Mouse (Mus musculus): ENCODE measurements at regions not wholly inside any gene's neighbourhood (a gene's known extent, or its start where the extent isn't known, plus 50 kb on each side); places are given as distances from the start of the nearest gene placed in this dataset.
A peak's percentile ranks its signal among the peaks of the same experiment; 100 is the strongest.

DNA sequence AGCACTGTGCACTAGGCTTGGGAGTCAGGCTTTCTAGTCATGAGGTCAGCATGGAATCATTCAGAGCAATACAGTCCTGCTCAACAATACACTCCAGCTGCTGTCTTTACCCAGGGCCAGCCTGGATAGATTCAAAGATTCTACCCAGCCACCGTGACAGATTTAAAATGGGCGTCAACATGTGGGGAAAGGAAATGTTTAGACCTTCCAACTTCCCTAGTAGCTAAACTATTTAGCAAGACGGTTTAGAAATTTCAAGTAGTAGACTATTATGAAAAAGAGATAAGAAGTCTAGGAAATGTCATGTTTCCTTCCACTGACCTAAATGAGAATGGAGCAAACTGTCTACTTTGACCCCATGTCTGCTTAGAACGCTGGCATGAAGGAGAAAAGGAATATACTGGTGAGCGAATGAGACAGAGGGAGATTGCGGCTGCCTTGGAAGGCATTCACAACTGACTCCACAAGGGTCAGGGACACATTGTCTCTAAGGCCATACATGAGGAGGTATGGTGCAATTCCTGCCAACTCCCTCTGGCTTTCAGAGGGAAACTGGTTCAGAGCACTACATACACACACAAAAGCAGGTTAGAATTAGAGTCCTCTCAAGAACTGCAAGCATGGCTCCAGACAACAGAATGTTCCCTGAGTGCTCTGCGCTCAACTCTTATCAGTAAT is 364.6 kb upstream of the Acvr2a start:
- no peak for DNase-seq
- intact Hi-C loops (cut with DNase I): no loop called here

GRCm38 (mm10) chr2:48456072-48457040 is 357.6 kb upstream of the Acvr2a start:
- no peak for DNase-seq
- intact Hi-C loops (cut with DNase I): no loop called here

GRCm38 (mm10) chr2:48457117-48457516 is 356.8 kb upstream of the Acvr2a start:
- DNase-seq: no peak
- intact Hi-C loops (cut with DNase I): no loop called here

GRCm38 (mm10) chr2:48465483-48465882 is 348.4 kb upstream of the Acvr2a start:
- intact Hi-C loops (cut with DNase I): no loop called here
- DNase-seq: no peak

DNA sequence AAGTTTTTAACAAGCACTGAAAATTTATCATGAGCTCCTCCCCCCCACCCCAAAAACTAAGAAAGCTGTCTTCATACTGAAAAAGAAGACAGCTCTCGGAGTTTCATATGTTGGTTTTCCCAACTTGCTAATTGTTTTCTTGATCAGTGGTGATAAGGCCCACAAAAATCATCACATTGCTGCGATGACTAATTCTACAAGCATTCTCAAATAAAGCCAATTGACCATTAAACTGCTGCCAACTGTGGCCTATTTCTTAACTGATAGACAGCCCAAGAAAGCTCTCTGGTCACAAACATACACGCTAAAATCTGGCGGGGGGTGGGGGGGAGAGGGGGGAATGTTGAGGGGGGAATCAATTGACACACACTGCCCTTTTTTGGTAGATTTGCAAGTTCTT is 345.0 kb upstream of the Acvr2a start:
- intact Hi-C loops (cut with DNase I): no loop called here
- no peak for DNase-seq

GRCm38 (mm10) chr2:48469357-48469756 is 344.6 kb upstream of the Acvr2a start:
- DNase-seq: no peak

GRCm38 (mm10) chr2:48473102-48473501 is 340.8 kb upstream of the Acvr2a start:
- no peak for DNase-seq
- intact Hi-C loops (cut with DNase I): loop anchor here (10.0 kb wide), 2 partner anchors 342 to 412 kb away; partner anchors contain the start of gene Acvr2a

More at GRCm38 (mm10) chr2:48469357-48469756, 344.6 kb upstream of the Acvr2a start:
- intact Hi-C loops (cut with DNase I): no loop called here

- intact Hi-C loops (cut with DNase I): loop anchor here (10.0 kb wide), 2 partner anchors 340 to 410 kb away; partner anchors contain the start of gene Acvr2a
- DNase-seq: no peak
Observed at GRCm38 (mm10) chr2:48474642-48475041, 339.3 kb upstream of the Acvr2a start.

GRCm38 (mm10) chr2:48476777-48477176 is 337.1 kb upstream of the Acvr2a start:
- intact Hi-C loops (cut with DNase I): loop anchor here (10.0 kb wide), 2 partner anchors 338 to 408 kb away; partner anchors contain the start of gene Acvr2a
- DNase-seq: no peak

DNA sequence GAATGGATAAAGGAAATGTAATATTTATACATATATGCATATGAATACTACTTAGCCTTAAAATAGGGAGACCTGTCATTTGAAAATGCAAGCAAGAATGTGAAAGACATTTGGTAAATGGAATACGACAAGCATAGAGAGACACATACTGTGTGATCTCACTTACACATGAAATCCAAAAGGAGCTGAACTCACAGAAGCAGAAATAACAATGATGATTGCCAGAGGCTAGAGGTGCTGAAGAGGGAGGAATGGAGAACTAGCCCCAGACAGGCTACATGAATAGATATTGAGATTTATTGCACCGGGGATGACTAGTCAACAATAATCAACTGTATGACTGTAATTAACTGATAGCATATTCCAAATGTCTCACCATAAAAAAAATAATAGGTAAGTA is 336.6 kb upstream of the Acvr2a start:
- intact Hi-C loops (cut with DNase I): loop anchor here (10.0 kb wide), 2 partner anchors 337 to 407 kb away; partner anchors contain the start of gene Acvr2a
- no peak for DNase-seq

- peak in 1 of 2 experiments; percentile 19 for DNase-seq
- intact Hi-C loops (cut with DNase I): loop anchor here (10.0 kb wide), 2 partner anchors 335 to 405 kb away; partner anchors contain the start of gene Acvr2a
Observed at GRCm38 (mm10) chr2:48479601-48480000, 334.3 kb upstream of the Acvr2a start.

DNA sequence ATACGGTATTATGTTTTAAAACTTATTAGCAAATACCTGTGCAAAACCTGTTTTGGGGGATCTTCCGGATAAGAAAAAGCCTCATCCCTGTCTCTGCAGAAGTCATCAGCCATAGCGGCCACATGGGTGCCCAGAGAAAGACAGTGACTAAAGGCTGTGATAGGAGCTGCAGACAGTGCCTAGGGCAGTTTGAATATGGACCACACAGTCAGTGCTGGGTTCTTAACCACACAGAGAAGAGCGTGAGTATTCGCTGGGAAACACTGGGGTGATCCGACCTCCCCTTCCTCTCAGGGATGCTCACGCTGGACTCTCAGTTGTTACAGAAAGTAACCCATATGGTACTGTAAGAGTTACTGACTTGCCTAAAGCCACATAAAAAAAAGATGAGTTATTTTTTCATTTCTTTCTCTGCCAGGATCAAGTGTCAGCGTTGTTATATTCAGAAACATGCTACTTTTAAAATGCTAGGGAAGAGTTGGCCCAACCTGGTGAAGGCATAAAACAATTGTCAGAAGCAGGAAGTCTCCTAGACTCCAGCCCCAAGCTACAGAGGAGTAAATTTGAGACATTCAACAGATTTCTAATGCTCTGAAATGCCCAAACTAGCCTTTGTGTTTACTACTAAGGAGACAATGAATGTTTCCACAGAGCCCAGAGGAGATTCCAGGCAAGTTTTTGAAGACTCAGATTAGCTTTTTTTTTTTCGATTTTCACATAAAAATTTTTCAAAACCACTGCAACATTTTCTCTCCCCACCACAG is 333.3 kb upstream of the Acvr2a start:
- no peak for DNase-seq
- intact Hi-C loops (cut with DNase I): no loop called here

GRCm38 (mm10) chr2:48481209-48481742 is 332.6 kb upstream of the Acvr2a start:
- no peak for DNase-seq
- intact Hi-C loops (cut with DNase I): no loop called here

GRCm38 (mm10) chr2:48493574-48493973 is 320.3 kb upstream of the Acvr2a start:
- intact Hi-C loops (cut with DNase I): no loop called here
- DNase-seq: no peak

DNA sequence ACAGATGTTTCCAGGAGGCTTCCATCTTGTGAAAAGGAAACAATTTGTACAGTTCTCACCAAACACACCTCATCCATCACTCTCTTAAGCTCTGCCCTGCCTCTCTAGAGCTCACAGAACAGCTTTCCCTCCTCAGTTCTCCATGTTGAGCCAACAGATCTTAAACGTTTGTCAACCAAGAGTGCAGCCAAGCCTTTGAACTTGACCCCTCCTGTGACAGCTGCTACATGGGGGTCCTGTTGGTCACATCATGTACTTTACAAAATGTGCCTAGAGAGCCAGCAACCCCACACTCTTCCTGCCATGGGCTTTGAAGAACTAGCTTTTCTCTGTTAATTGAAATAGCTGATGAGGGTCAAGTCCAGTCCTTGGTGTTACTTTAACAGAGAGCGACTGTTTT is 319.8 kb upstream of the Acvr2a start:
- peak in 1 of 2 experiments; percentile 13 for DNase-seq
- intact Hi-C loops (cut with DNase I): no loop called here

GRCm38 (mm10) chr2:48494632-48495031 is 319.3 kb upstream of the Acvr2a start:
- DNase-seq: no peak
- intact Hi-C loops (cut with DNase I): no loop called here

DNA sequence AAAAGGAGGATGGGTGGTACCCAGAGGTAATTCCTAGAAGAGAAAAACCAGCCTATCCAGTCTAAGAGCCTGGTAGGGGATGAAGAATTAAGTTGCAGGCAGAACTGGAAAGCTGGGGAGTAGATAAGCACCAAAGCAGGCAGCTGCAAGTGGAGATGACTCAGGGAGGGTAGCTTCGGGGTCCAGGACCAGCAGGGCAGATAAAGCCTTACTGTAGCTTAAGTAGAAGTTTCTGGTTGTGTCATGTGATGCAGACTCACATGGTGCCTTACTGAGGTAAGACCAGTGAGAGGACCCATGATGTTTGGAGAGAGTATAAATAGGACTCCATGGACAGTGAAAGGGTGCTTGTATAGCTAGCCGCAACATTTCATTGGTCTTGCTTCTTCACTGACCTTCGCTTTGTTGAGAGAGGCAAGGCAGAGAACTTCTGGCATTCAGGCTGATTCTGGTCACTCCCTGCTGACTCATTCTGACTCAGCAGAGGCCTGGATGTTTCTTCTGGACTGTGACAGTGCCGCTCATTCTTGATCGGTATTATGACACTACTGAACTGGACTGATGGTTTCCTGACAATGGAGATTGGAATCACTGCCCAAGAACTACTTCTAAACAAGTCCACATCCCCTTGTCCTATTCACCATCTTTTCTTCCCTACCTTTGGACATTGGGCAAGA is 315.7 kb upstream of the Acvr2a start:
- DNase-seq: no peak
- intact Hi-C loops (cut with DNase I): no loop called here

DNA sequence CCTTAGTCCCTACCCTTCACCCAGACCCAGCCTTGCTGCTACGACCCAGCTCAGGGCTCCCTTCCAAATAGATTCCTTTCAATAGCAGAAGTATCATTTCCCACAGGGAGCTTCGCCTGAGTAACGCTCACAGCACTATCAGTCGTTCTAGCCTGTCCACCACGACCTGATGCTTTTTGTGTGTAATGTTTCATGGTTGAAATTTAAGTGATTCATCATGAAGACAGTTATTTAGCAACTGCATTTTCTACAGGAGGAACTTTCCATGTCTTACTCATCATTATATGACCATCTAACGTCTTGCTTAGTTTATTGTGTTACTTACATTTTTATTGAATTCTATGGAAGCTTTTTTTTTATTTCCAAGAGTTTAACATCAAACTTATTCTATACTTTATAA is 314.5 kb upstream of the Acvr2a start:
- DNase-seq: no peak

GRCm38 (mm10) chr2:48501387-48501786 is 312.5 kb upstream of the Acvr2a start:
- DNase-seq: no peak
- intact Hi-C loops (cut with DNase I): no loop called here

More for the DNA sequence above, 314.5 kb upstream of the Acvr2a start:
- intact Hi-C loops (cut with DNase I): no loop called here

GRCm38 (mm10) chr2:48513848-48514247 is 300.1 kb upstream of the Acvr2a start:
- DNase-seq: no peak
- intact Hi-C loops (cut with DNase I): no loop called here
